Mouse (Mus musculus): ENCODE data around the gene Serinc2. TPM values are rescaled to one million over a fixed set of nuclear protein-coding genes. Genes with fewer than 3 reads are reported as not detected.

The Serinc2 gene
- total RNA-seq (2015; ENCODE audit: low replicate concordance): not detected in 2 replicates
- not detected in 2 replicates for total RNA-seq (2017; ENCODE audit: low replicate concordance)

GRCm38 (mm10) chr4:130279105-130279504 lies at the start of gene Serinc2:
Gene Serinc2, minus strand, starts transcription at chr4:130279205.
- ATAC-seq (replicated peaks; ENCODE audit: low FRiP score, poor library complexity, severe bottlenecking): no peak

- ATAC-seq (replicated peaks; ENCODE audit: low FRiP score, poor library complexity, severe bottlenecking): no peak
Measured at GRCm38 (mm10) chr4:130327366-130327765, 48.4 kb upstream of the Serinc2 start.

- ATAC-seq (replicated peaks; ENCODE audit: low FRiP score, poor library complexity, severe bottlenecking): no peak
Measured at GRCm38 (mm10) chr4:130325446-130325845, 46.4 kb upstream of the Serinc2 start.

- no peak for ATAC-seq (replicated peaks; ENCODE audit: low FRiP score, poor library complexity, severe bottlenecking)
Measured at GRCm38 (mm10) chr4:130323607-130324006, 44.6 kb upstream of the Serinc2 start.

GRCm38 (mm10) chr4:130323165-130323564 lies 44.2 kb upstream of the Serinc2 start:
- no peak for ATAC-seq (replicated peaks; ENCODE audit: low FRiP score, poor library complexity, severe bottlenecking)

GRCm38 (mm10) chr4:130322567-130322966 lies 43.6 kb upstream of the Serinc2 start:
- no peak for ATAC-seq (replicated peaks; ENCODE audit: low FRiP score, poor library complexity, severe bottlenecking)

GRCm38 (mm10) chr4:130321640-130322039 lies 42.6 kb upstream of the Serinc2 start:
- no peak for ATAC-seq (replicated peaks; ENCODE audit: low FRiP score, poor library complexity, severe bottlenecking)

GRCm38 (mm10) chr4:130319564-130319963 lies 40.6 kb upstream of the Serinc2 start:
- no peak for ATAC-seq (replicated peaks; ENCODE audit: low FRiP score, poor library complexity, severe bottlenecking)

GRCm38 (mm10) chr4:130318122-130318521 lies 39.1 kb upstream of the Serinc2 start:
- no peak for ATAC-seq (replicated peaks; ENCODE audit: low FRiP score, poor library complexity, severe bottlenecking)

- ATAC-seq (replicated peaks; ENCODE audit: low FRiP score, poor library complexity, severe bottlenecking): no peak
Measured at GRCm38 (mm10) chr4:130316691-130317090, 37.7 kb upstream of the Serinc2 start.

GRCm38 (mm10) chr4:130315771-130316527 lies 36.9 kb upstream of the Serinc2 start:
- ATAC-seq (replicated peaks; ENCODE audit: low FRiP score, poor library complexity, severe bottlenecking): no peak

GRCm38 (mm10) chr4:130313552-130313951 lies 34.5 kb upstream of the Serinc2 start:
- no peak for ATAC-seq (replicated peaks; ENCODE audit: low FRiP score, poor library complexity, severe bottlenecking)

- ATAC-seq (replicated peaks; ENCODE audit: low FRiP score, poor library complexity, severe bottlenecking): no peak
Measured at GRCm38 (mm10) chr4:130312526-130312925, 33.5 kb upstream of the Serinc2 start.

GRCm38 (mm10) chr4:130309254-130309653 lies 30.2 kb upstream of the Serinc2 start:
- ATAC-seq (replicated peaks; ENCODE audit: low FRiP score, poor library complexity, severe bottlenecking): no peak

GRCm38 (mm10) chr4:130308231-130309081 lies 29.5 kb upstream of the Serinc2 start, which contains the start of the genes Fabp3 and Gm10570:
Gene Fabp3, plus strand, starts transcription at chr4:130308595.
Gene Gm10570, minus strand, starts transcription at chr4:130308674.
- ATAC-seq (replicated peaks; ENCODE audit: low FRiP score, poor library complexity, severe bottlenecking): no peak

- no peak for ATAC-seq (replicated peaks; ENCODE audit: low FRiP score, poor library complexity, severe bottlenecking)
Measured at GRCm38 (mm10) chr4:130307851-130308230, 28.8 kb upstream of the Serinc2 start.

GRCm38 (mm10) chr4:130306796-130307630 lies 28.0 kb upstream of the Serinc2 start:
- ATAC-seq (replicated peaks; ENCODE audit: low FRiP score, poor library complexity, severe bottlenecking): no peak

- no peak for ATAC-seq (replicated peaks; ENCODE audit: low FRiP score, poor library complexity, severe bottlenecking)
Measured at GRCm38 (mm10) chr4:130304746-130305145, 25.7 kb upstream of the Serinc2 start.

GRCm38 (mm10) chr4:130302285-130302870 lies 23.4 kb upstream of the Serinc2 start:
- peak; percentile 48; the same call in 1 of the 2 replicates for ATAC-seq (replicated peaks; ENCODE audit: low FRiP score, poor library complexity, severe bottlenecking)

All from erythroid progenitor cell, adult 5-6 weeks (primary cell).